Mouse (Mus musculus): ENCODE data around the gene Rac1. TPM values are rescaled to one million over a fixed set of nuclear protein-coding genes. Genes with fewer than 3 reads are reported as not detected.
A peak's percentile ranks its signal among the peaks of the same experiment; 100 is the strongest.
"Not testable (repeated sequence)": the region's sequence is repeated elsewhere in the genome, so short reads cannot be mapped to it uniquely, and the experiment has no call there.

The Rac1 gene
- polyA plus RNA-seq, 1 experiment: 504 TPM

DNA sequence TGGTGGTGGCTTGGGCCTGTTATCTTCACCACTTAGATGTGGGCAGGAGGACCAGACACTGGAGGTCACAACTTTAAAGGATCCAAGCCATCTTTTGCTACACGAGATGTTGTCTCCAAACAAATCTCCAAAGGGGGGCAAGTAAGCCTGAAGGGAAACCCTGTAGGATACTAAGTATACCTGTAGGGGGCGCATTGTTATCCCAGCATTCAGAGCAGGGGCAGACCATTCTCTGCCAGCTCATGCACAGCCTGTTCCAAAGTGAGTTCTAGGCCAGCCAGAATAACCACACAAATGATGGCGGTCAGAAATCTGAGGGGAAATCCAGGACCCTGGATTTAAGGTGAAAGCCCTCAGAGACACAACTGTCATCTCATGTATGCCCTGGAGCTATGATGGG is 23.4 kb downstream of the Rac1 start:
- Histone ChIP-seq H3K4me3 (ENCODE audit: low read depth, low read length) (no peak overlapping the region), H3K4me1 (ENCODE audit: control insufficient read depth, insufficient read depth, insufficient read length, low read length) (no peaks in the 10 kb centered on the region; the same call in 1 of the 2 replicates), H3K27ac (ENCODE audit: insufficient read depth, low read depth, low read length) (no peak overlapping the region), H3K36me3 (ENCODE audit: control insufficient read depth, insufficient read depth, low read length) (peaks cover 50% of the 10 kb centered on the region), H3K27me3 (ENCODE audit: control insufficient read depth, insufficient read depth, low read length) (no peaks in the 10 kb centered on the region)
- TF ChIP-seq CTCF (IDR thresholded peaks at IDR 0.05; ENCODE audit: extremely low read depth, insufficient read length, insufficient replicate concordance, low read depth, low read length): peak; percentile 70; the same call in 1 of the 2 replicates
- TF ChIP-seq POLR2A (IDR thresholded peaks at IDR 0.05; ENCODE audit: low read depth, low read length): no peak
- WGBS: 67% methylated on average over 3 of the region's 3 CpGs

- Histone ChIP-seq H3K27me3 (ENCODE audit: control insufficient read depth, insufficient read depth, low read length) (no peaks in the 10 kb centered on the region), H3K36me3 (ENCODE audit: control insufficient read depth, insufficient read depth, low read length) (peaks cover 51% of the 10 kb centered on the region), H3K4me3 (ENCODE audit: low read depth, low read length) (no peak overlapping the region), H3K27ac (ENCODE audit: insufficient read depth, low read depth, low read length) (no peak overlapping the region), H3K4me1 (ENCODE audit: control insufficient read depth, insufficient read depth, insufficient read length, low read length) (no peaks in the 10 kb centered on the region; the same call in 1 of the 2 replicates)
- 86% methylated on average over 6 of the region's 6 CpGs for WGBS
- no peak for TF ChIP-seq POLR2A (IDR thresholded peaks at IDR 0.05; ENCODE audit: low read depth, low read length)
- TF ChIP-seq CTCF (IDR thresholded peaks at IDR 0.05; ENCODE audit: extremely low read depth, insufficient read length, insufficient replicate concordance, low read depth, low read length): no peak
Observed at GRCm38 (mm10) chr5:143503740-143504139, 24.1 kb downstream of the Rac1 start.

DNA sequence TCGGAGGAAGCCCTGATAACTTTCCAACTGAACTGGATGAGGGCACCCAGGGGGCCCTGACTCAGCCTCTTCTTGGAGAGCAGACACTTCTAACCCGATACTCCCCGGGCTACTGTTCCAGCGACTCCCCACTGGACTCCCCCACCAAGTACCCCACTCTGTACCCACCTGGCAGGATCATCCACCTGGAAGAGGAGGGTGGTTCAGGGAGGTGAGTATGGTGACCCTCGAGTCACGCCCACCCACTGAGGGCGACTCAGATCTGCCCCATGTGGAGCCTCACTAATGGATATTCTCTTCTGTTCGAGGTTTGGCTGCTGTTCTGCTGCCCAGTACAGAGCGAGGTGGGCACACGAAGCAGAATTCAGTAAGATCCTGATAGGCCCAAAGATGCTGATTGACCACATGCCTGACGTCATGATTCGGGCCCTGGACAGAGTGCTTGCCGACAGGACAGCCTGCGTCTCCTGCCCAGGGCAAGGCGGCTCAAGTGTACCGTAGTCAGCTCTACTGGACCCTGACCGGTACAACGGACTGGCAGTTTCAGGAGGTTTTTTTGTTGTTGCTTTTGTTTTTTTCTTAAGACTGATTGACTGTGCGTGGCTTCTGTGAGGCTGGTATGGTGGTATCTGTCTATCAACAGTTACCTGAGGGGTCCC is 24.8 kb downstream of the Rac1 start:
- Histone ChIP-seq H3K36me3 (ENCODE audit: control insufficient read depth, insufficient read depth, low read length) (peaks cover 45% of the 10 kb centered on the region), H3K27me3 (ENCODE audit: control insufficient read depth, insufficient read depth, low read length) (no peaks in the 10 kb centered on the region), H3K4me3 (ENCODE audit: low read depth, low read length) (no peak overlapping the region), H3K27ac (ENCODE audit: insufficient read depth, low read depth, low read length) (no peak overlapping the region), H3K4me1 (ENCODE audit: control insufficient read depth, insufficient read depth, insufficient read length, low read length) (no peaks in the 10 kb centered on the region; the same call in 1 of the 2 replicates)
- no peak for TF ChIP-seq POLR2A (IDR thresholded peaks at IDR 0.05; ENCODE audit: low read depth, low read length)
- TF ChIP-seq CTCF (IDR thresholded peaks at IDR 0.05; ENCODE audit: extremely low read depth, insufficient read length, insufficient replicate concordance, low read depth, low read length): no peak
- WGBS: 89% methylated on average over 19 of the region's 19 CpGs

DNA sequence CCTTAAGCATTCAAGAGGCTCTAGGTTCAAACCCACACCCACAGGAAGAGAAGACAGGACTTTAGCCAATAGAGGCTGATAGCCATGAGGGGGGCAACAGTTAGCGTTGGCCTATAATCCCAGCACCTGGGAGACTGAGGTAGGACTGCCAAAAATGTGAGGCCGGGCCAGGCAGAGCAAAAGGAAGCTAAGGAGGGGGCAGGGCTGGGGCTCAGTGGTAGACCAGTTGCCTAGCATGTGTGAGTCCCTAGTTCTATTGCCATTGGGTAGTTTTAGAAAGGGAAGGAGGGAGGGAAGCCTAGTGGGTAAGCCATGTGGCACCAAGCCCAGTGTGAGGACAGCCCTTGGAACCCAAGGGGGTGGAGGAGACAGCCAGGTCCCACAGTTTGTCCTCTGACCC is 26.2 kb downstream of the Rac1 start:
- Histone ChIP-seq H3K36me3 (ENCODE audit: control insufficient read depth, insufficient read depth, low read length) (peaks cover 35% of the 10 kb centered on the region), H3K4me3 (ENCODE audit: low read depth, low read length) (no peak overlapping the region), H3K27me3 (ENCODE audit: control insufficient read depth, insufficient read depth, low read length) (no peaks in the 10 kb centered on the region), H3K27ac (ENCODE audit: insufficient read depth, low read depth, low read length) (no peak overlapping the region), H3K4me1 (ENCODE audit: control insufficient read depth, insufficient read depth, insufficient read length, low read length) (no peaks in the 10 kb centered on the region; the same call in 1 of the 2 replicates)
- WGBS: 79% methylated on average over 2 of the region's 2 CpGs
- TF ChIP-seq POLR2A (IDR thresholded peaks at IDR 0.05; ENCODE audit: low read depth, low read length) (no peak), CTCF (IDR thresholded peaks at IDR 0.05; ENCODE audit: extremely low read depth, insufficient read length, insufficient replicate concordance, low read depth, low read length) (no peak)

- Histone ChIP-seq H3K4me1 (ENCODE audit: control insufficient read depth, insufficient read depth, insufficient read length, low read length) (no peaks in the 10 kb centered on the region; the same call in 1 of the 2 replicates), H3K27me3 (ENCODE audit: control insufficient read depth, insufficient read depth, low read length) (no peaks in the 10 kb centered on the region), H3K27ac (ENCODE audit: insufficient read depth, low read depth, low read length) (no peak overlapping the region), H3K36me3 (ENCODE audit: control insufficient read depth, insufficient read depth, low read length) (peaks cover 35% of the 10 kb centered on the region), H3K4me3 (ENCODE audit: low read depth, low read length) (no peak overlapping the region)
- TF ChIP-seq POLR2A (IDR thresholded peaks at IDR 0.05; ENCODE audit: low read depth, low read length): no peak
- WGBS: 79% methylated on average over 8 of the region's 8 CpGs
Observed at GRCm38 (mm10) chr5:143501140-143501539, 26.7 kb downstream of the Rac1 start.

GRCm38 (mm10) chr5:143500711-143501110 is 27.1 kb downstream of the Rac1 start:
- not testable (repeated sequence) for H3K27ac ChIP-seq (ENCODE audit: insufficient read depth, low read depth, low read length); H3K4me1 ChIP-seq (ENCODE audit: control insufficient read depth, insufficient read depth, insufficient read length, low read length); H3K27me3 ChIP-seq (ENCODE audit: control insufficient read depth, insufficient read depth, low read length); H3K4me3 ChIP-seq (ENCODE audit: low read depth, low read length)
- WGBS: 88% methylated on average over 14 of the region's 14 CpGs
- peaks cover 35% of the 10 kb centered on the region for H3K36me3 ChIP-seq (ENCODE audit: control insufficient read depth, insufficient read depth, low read length)

DNA sequence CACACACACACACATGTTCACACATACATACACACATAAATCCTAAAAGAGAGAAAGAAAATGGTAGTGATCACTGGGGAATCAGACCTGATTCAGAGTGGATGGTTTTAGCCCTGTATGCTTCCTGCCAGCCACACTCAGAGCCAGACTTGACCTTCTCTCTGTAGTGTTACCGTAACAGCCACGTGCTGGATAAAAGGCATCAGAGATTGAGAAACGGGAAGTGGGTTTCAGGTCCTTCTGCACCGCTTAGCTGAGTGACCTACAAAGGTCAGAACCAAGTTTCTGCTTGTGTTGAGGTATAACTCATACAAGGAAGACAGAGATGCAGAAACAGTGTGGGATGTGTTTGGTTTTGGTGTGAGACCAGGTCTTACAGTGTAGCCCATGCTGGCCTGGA is 28.1 kb downstream of the Rac1 start:
- H3K36me3 ChIP-seq (ENCODE audit: control insufficient read depth, insufficient read depth, low read length): peaks cover 32% of the 10 kb centered on the region
- no peak overlapping the region for H3K4me3 ChIP-seq (ENCODE audit: low read depth, low read length)
- no peak overlapping the region for H3K27ac ChIP-seq (ENCODE audit: insufficient read depth, low read depth, low read length)
- H3K27me3 ChIP-seq (ENCODE audit: control insufficient read depth, insufficient read depth, low read length): no peaks in the 10 kb centered on the region
- 69% methylated on average over 4 of the region's 4 CpGs for WGBS
- H3K4me1 ChIP-seq (ENCODE audit: control insufficient read depth, insufficient read depth, insufficient read length, low read length): no peaks in the 10 kb centered on the region; the same call in 1 of the 2 replicates
- no peak for TF ChIP-seq POLR2A (IDR thresholded peaks at IDR 0.05; ENCODE audit: low read depth, low read length)
- TF ChIP-seq CTCF (IDR thresholded peaks at IDR 0.05; ENCODE audit: extremely low read depth, insufficient read length, insufficient replicate concordance, low read depth, low read length): no peak

Measured in small intestine, adult 2 months (tissue).